Mouse (Mus musculus) heart, adult 9 months (tissue): ENCODE measurements around the gene Soat1.
"Not testable (repeated sequence)": the region's sequence is repeated elsewhere in the genome, so short reads cannot be mapped to it uniquely, and the experiment has no call there.

Experiments
- DNase-seq, 2 experiments: peaks; one replicate each; pipeline ENCODE4 v3.0.0; 2022; ENCODE audit warnings: low spot score in 2 of 2

The Soat1 gene

DNA sequence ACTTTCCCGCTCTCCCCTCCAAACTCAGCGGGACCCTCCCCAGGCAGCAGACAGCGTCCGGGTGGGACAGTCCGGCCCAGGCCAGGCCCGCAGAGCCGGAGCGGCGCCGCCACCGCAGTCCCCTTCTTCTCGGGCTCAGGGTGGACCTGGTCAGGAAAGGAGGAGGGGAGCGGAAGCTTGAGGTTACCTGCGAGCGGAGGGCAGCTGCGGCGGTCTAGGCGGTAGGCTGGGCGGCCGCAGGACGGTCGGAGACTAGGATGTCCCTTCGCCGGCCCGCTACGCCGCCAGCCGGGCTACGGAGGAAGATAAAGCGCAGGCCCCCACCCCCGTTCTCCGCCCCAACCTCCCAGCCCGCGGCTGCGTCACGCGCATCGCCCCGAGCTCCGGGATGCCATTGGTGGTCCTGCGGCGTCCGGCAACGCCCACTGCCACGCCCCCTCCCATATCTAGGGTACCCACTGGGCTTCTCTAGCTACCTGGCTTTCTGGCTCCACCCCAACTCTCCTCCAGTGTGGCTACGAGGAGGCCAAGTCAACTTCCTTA is at the start of gene Soat1:
Gene Soat1, minus strand, starts transcription at position 371 of the 543 bp plus-strand sequence.
- DNase-seq = peak; percentile 83 to 88

DNA sequence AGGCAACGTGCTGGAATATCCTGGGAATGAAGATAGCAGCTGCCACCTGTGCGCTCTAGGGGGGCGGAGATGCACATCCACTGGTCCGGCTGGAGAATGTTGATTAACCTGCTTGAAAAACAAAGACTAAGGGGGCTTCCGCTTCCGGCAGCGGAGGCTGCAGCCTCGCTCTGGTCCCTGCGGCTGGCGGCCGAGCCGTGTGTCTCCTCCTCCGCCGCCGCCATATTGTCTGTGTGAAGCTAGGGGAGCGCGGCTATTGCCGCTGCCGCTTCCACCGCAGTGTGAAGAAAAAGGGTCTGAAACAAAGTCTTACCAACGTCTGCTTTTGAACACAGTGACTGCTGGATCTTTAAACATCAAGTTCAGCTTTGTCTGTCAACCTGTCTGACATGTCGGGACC is 49.7 kb upstream of the Soat1 start, which contains the start of gene Gm10031:
Gene Gm10031, plus strand, starts transcription at position 171 of the 400 bp plus-strand sequence.
- DNase-seq = not testable (repeated sequence)

DNA sequence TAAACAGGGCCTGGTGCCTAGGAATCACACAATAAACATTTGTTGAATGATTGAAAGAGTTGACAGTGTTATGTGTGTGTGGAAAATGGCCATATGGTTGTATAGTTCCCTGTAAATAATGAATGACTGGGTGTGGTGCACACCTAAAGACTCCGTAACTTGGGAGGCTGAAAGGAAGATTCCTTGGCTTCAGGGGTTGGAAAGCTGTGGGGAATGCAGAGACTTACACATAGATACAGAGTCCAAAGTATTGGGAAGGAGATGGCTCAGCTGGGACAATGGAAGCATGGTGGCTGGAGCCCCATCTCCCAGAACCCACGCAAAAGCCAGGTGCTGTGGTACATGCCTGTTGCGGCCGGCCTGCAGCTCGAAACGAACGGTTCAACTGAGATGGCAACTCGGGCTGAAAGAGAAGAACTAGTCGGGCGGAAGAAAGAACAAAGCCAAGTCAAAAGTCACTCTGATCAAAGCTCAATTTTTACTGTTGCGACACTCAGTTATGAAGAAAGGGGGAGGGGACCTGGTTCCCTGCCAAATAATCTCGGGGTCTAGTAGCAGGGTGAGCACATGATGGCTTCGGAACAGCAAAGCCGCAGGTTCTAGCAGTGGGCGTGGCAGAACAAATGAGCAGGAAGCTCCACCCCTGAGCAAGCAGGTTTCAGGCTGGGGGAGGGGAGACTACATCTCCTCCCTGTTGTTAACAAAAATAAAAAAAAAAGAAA is 47.8 kb upstream of the Soat1 start:
- DNase-seq = no peak

DNA sequence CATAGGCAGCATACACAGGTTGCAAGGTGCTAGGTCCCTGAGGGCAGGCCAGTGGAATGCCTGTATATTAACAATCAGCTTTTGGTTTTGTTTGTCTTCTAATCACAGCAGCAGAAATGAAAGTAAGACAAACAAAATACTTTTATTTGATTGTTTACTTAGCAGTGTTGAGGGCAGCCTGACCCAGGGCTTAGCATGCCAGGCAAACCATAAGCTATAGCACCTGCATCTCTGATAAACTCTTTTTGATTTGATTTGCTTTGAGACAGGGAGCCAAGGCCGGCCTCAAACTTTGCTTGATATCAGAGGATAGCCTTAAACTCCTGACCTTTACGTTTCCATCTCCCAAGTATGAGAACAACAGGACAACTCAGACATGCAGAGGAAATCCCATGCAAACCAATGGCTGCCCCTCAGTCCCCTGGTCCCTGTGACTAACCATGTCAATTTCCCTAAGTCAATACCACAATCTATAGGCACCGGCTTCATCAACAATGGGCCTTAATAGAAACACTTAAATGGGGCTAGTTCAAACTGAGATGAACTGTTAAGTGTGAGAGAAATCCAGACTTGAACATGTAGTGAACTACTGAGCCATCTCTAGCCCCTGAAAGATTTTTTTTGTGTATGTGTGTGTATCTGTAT is 46.1 kb upstream of the Soat1 start:
- no peak for DNase-seq

DNA sequence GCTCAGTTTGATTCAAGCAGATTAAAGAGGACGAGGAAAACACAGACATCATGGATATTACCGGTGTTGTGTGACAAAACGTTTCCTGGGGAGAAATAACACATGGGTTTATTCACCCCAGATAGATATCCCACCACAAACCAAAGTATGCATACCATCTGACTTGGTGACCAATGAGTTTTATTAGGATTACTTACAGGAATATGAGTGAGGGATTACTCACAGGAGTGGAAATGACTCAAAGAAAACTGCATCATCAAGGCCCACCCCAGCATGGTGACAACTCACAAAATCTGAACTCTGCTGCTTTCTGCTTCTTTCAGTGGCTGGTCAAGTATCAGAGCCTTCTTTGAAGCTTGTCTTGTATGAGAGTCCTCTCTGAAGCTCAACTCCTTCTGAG is 33.6 kb upstream of the Soat1 start:
- no peak for DNase-seq

DNA sequence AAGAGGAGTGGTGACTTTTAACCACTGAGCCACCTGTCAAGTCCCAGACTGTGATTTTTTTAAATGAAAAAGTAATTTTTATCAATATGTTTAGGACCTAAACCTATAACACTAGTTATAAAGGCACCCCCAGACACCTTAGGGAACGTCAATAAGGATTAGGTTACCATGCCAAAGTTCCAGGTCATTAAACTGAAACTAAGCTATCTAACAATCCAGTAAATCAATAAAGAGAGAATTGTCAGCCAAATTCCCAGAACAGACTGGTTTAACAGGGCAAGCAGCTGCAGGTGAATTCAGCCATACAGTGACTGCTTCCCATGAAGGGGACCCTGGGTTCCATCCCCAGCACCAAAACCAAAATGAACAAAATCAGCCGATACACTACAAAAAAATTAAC is 31.8 kb upstream of the Soat1 start:
- DNase-seq = no peak

DNA sequence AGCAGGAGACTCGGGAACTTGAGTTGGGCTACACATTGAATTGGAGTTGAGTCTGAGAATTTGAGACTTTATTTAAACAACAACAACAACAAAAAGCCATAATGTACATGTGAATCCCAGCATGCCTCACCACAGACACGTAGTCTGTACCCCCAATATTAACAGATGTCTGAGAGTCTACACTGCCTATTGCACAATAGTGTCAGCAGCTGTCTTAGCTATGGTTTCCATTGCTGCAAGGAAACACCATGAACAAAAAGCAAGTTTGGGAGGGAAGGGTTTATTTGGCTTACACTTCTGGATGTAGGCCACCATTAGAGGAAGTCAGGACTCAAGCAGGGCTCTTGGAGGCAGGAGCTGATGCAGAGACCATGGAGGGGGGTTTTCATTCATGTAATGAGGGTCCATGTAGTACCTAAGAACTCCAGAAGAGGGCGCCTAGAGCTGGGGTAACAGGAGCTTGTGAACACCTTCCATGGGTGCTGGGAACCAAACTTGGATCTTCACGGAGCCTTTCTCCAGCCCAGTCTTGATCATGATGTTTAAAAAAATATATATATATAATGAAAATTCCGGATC is 30.9 kb upstream of the Soat1 start:
- no peak for DNase-seq

DNA sequence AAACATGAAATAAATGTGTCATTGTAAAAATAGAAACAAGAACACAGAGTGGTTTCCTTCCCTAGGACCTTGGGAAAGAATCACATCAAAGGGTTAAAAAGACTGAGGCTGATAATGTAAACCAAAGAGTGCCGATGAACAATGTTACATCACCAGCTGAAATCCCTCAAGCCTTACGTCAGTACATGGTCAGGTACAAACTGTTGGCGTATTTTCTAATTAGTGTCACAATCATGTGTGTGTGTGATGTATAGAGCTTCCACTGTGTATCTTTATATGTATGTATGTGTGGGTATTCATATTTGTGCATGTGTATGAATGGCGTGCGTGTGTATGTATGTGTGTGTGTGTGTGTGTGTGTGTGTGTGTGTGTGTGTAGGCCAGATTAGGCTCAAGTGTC is 22.8 kb upstream of the Soat1 start:
- DNase-seq = no peak

DNA sequence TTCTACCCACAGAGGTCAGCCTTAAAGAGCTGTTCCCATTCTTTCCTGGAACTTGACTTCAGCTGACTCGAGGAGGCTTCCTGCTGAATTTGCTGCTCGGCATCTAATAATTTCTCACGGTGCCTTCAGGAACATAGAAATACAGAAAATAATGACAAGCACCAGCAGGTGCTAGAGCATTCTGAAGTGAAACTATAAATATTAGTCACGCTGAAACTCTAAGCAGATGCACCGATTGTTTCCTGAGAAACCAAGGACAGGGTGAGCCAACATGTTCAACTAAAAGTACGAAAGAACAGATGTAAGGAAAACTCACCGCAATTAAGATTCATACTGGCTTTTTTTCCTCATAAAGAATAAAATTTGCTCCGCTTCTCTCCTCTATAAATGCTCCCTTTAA is 20.9 kb upstream of the Soat1 start:
- no peak for DNase-seq

DNA sequence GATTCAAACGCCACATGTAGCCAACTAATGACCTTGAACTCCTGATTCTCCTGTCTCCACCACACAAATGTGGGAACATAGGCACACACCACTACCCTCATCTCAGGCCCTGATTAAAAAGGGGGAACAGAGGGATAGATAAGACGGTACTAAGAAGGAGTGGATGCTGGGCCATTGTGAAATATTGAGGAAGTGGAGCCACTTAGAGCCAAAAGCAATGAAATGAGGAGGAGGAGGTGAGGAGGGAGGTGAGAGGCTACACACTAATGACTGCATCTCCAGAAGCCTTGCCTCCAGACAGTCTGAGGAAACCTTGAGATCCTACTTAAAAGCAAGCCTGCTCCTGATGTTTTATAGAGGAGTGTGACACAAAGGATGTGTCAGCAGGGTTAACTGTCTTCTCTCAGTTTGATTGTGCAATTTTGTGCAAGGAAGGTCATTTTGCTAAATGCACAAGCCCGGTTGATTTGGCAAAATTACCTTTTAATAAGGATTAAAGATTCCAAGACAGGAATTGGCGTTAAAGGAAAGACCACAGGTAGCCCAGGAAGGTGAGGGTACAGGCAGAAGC is 17.2 kb upstream of the Soat1 start:
- no peak for DNase-seq

DNA sequence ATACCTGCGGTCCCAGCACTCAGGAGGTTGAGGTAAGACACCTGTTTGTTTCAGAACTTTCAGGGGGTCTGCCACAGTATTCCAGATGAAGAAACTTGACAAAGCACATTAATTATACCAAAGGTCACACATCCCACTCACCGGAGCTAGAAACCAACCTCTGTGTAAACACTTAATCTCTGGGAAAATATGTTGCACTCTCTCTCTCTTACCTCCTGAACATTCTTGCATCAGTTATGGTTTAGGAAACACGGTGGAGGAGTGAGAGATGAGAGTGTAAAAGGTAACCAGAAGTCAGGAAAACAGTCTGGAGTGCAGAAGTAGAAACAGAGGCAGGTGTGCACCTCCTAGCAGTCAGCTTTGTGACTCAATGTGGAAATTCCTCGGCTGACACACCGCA is 13.9 kb upstream of the Soat1 start:
- DNase-seq = no peak

DNA sequence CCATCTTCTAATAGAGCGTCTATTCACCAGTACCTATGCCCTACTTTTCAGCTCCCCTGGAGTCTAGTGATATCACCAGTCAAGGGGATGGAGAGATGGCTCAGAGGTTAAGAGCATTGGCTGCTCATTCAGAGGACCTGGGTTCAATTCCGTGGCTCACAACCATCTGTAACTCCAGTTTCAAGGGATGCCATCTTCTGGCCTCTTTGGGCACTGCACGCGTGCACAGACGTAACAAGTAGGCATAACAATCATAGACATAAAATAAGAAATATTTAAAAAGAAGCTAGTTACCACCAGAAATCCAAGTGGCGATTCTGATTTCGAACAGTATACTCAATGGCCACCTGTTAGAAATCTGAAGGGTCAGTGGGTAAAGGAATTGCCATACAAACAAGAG is 13.4 kb upstream of the Soat1 start:
- no peak for DNase-seq

DNA sequence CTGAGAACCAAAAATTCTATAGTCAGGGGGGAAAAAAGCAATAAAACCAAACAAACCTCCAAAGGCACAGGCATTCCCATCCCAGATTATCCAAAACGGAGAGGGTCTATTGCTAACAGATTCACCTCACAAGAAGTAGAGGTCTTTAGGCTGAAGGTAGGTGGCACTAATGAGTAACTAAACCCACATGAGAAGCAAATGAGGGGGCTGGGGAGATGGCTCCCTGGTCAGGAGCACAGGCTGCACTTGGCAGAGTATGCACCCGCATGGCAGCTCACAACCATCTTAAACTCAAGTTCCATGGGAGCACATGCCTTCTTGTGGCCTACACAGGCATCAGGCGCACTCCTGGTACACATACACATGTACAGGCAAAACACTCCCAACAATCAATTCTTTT is 7.7 kb upstream of the Soat1 start:
- no peak for DNase-seq

DNA sequence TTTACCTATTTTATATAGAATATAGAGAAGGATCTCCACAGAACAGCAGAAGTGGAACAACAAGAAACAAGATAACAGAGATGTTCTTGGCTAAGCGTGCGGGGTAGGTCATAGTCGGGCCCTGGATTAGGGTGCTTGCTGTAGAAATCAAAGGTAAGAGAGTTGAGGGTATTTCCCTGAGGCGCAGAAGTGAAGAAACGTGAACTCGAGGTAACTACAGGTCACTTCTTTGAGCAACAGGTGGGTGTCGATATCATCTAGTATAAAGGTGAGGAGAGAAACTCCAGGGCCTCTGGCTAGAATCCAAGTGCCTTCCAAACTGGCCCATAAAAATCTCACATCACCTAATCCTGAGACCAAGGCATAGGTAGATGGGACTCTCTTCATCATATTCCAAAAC is 2.4 kb upstream of the Soat1 start:
- no peak for DNase-seq

DNA sequence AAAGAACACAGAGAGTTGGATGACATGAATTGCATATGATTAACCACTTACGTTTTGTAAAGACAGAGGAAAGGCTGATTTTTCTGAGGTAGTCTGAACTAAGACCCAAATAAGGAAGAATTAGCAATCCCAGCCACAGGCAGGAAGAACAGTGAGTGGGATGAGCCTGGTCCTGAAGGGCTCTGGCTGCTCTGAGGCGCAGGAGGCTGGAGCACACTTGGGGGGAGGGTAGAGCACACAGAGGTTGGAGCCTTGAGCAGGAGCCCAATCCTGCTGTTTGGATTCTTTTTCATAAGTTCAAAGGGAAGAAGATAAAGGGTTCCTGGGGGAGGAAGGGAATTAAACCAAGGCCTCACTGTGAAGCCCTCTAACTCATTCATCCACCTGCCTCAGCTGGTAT is 1.9 kb upstream of the Soat1 start:
- DNase-seq = no peak

DNA sequence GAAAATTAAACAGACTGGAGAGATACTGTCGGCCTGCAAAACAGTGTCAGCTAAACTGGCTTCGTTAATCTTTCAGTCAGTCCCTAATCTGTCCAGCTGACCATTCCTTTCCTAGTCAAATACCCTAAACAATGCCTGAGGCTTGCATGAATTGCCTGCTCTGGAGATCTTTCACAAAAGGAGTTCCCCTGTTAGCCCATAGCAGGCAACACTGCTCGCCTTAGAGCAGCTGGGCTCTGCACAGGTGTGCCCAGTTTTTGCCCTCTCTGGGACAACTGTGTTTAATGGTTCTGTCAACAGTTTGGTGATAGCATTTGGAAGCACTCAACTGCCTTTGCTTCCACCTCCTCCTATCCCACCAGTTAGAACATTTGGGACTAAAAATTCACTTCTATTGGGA is 723 bp upstream of the Soat1 start:
- DNase-seq = no peak

DNA sequence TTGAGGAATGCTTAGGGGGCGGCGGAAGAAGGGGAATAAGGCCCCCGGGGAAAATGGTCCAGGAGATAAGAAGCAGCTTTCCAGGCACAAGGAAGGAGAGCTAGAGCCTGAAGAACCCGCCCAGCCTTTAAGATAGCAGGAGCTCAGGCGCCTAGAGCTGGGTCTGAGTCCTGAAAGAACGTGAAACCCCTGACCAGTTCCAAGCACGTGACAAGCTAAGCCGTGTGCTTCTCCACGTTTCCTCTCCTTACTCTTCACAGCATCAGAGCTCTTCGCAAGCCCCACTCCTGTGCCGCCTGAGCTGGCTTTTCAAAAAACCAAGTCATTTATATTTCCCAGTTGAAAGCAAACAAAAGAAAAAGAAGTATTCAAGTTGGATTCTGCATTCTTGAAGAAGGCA is 1.1 kb downstream of the Soat1 start:
- peak; percentile 59 to 60 for DNase-seq

DNA sequence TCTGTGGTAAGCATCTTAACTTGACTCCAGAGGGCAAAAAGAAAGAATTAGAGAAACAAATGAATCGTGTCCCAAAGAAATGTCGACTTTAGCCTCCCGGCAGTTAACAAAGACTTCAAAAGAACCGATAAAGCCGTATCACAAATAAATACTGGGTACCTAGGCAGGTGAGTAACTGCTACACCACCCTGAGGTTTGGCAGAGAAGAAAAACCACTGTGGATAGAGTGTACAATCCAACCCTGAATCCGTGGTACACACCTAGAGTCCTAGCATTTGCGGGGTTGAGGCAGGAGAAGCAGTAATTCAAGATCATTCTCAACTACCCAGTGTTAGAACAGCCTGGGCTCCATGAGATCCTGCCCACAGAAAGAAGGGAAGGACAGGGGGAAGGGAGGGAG is 2.2 kb downstream of the Soat1 start:
- no peak for DNase-seq

DNA sequence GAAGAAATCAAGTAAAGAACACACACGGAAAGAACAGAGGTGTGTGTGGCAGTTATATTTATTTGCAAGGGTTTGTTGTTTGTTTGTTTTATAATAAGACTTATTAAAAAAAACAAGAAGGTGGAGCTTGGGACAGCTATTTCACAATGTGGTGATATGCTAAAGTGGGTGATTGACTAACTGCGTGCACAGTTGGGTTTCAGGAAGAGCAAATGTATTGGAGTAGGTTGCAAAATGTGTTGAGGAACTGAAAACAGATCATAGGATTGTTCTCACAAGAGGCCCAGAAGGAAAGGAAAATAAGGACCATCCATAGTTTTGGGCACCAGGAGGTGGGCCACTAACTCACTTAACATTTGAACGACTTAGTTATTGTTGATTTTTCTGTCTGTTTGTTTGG is 3.1 kb downstream of the Soat1 start:
- no peak for DNase-seq

DNA sequence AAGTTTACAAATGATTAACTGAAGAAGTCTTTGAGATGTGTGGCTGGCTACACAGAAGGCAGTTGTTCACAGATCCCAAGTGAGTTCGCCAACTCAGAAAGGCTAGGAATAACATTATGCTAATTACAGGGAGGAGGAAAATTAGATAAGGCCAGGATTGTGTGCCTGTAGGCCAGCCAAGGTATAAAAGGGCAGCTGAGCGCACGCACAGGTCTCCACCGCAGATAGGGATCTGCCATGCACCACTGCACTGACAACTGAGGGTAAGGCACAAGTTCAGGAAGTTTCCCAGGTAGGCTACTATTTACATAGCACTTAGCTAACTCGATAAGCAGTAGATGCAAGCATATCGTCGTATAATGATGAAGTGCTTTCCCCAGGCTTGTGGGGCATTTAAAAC is 3.6 kb downstream of the Soat1 start:
- no peak for DNase-seq

DNA sequence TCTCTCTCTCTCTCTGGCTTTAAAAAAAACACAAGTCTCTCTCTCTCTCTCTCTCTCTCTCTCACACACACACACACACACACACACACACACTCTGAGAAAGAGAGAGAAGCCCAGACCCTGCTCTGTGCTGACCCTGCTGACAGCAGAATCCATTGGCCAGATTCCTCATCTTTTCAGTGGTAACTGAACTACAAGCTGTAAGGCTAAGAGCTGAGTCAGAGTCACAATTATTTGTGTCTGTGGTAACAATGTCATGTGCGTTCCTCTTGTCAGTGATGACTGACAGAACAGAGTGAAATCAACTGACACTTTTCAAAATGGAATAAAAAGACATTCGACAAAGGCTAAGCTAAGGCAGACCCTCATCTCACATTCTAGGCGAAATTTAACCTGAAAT is 5.6 kb downstream of the Soat1 start:
- no peak for DNase-seq

DNA sequence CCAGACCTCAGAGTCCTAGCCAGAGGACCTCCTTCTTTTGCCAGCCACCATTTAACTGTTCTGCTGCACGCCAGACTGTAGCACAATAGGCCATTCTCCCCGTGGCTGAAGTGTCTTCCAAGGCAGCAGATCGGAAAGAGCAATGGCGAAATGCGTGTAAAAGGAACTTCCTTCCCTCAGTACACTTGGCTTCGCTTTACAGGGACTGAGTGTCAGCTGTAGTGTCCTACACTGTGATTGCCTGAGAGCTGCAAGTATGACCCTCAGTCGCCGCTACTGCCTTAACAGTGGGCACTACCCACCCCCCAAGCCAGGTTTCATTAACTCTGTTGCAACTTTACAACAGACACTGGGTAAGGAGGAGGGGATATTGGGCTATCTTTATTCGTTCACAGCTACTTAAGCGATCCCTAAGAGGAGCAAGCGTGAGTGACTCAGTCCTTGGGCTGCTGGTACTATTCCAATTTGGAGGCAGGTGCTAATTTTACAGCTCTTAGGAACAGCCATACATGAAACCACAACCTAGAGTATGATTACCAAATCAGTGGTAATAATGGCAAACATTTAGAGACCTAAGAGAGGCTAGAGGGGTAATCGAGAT is 6.4 kb downstream of the Soat1 start:
- DNase-seq = no peak
